Mouse (Mus musculus): Measurements from ENCODE around the gene Gpn1. TPM values are rescaled to one million over a fixed set of nuclear protein-coding genes. Genes with fewer than 3 reads are reported as not detected.

The Gpn1 gene
- total and polyA plus RNA-seq, 3 experiments = 30.6 to 42.6 (median 37.3) TPM

DNA sequence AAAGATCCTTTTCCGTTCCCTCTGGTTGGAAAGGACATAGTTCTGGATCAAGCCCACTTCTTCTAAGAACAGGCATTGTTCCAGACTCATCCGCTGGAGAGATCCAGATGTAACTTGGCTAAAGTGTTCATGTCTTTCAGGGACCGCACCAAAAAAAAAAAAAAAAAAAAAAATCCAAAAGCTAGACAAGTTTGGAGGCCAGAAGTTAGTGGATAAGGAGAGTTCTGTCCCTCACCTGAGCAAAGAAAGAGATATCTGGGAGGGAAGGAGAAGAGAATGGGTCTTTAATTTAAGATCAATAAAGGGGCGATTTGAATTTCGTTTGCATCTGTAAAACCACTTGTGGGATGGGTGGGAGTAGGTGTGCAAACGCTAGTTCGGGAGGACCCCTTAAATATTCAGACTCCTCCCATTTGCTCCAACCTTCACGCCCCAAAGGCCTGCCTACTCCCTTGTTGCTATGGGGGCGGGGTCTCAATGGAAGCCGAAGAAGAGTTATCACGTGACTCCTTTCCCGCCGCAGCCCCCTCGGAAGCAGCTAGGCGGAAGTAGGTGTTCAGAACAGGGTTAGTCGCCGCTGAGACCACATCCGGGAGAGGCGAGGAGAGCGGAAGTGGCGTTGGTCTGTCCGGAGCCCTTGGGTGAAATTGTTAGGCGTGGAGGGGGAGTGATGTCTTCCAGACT lies 42.5 kb upstream of the Gpn1 start, which contains the start of gene Zfp512 (continued):
- 0 out of 2 replicates have a peak, but pooled peaks have one; percentile 15 for TF ChIP-seq UBTF (IDR thresholded peaks at IDR 0.05; ENCODE audit: low read depth, low read length)
- peak; percentile 97 for TF ChIP-seq USF1 (IDR thresholded peaks at IDR 0.05; ENCODE audit: low read depth, low read length)
- peak; percentile 64; the same call in 1 of the 2 replicates for TF ChIP-seq CHD2 (IDR thresholded peaks at IDR 0.05; ENCODE audit: low read length)
- TF ChIP-seq CHD1 (IDR thresholded peaks at IDR 0.05; ENCODE audit: low read depth, low read length) = no peak
- TF ChIP-seq NELFE (IDR thresholded peaks at IDR 0.05; ENCODE audit: low read depth, low read length) = peak; percentile 79
- TF ChIP-seq IRF4 (IDR thresholded peaks at IDR 0.05; ENCODE audit: low read depth, low read length) = peak; percentile 76
- peak; percentile 71 for TF ChIP-seq MXI1 (IDR thresholded peaks at IDR 0.05; ENCODE audit: low read depth, low read length)
- TF ChIP-seq EP300 (IDR thresholded peaks at IDR 0.05; ENCODE audit: low read length) = no peak
- peak; percentile 95 for TF ChIP-seq TBP (conservative IDR thresholded peaks at IDR 0.05; ENCODE audit: low read depth, low read length)
- peak; percentile 97; the same call in 1 of the 2 replicates for TF ChIP-seq E2F4 (IDR thresholded peaks at IDR 0.05; ENCODE audit: insufficient replicate concordance, low read depth, low read length)
- peak; percentile 91 for TF ChIP-seq MAX (IDR thresholded peaks at IDR 0.05; ENCODE audit: low read length)

GRCm38 (mm10) chr5:31452562-31452878 lies 42.0 kb upstream of the Gpn1 start:
- Histone ChIP-seq H3K4me3 (replicated peaks in 1 of 3; ENCODE audit: low read depth in 2 of 3, low read length in 2 of 3, poor library complexity in 1 of 3) (peak overlapping the region; percentile 41 to 79 (median 53)), H3K27me3 (replicated peaks) (peaks cover 1% of the 10 kb centered on the region), H3K9me3 (replicated peaks; ENCODE audit: low read length) (no peaks in the 10 kb centered on the region), H3K9ac (ENCODE audit: insufficient read depth, low read depth) (peak overlapping the region; percentile 94), H3K27ac (ENCODE audit: insufficient read depth, low read depth) (no peak overlapping the region), H3K79me2 (replicated peaks; ENCODE audit: control insufficient read depth, extremely low read depth, insufficient read depth, poor library complexity, severe bottlenecking) (peaks cover 18% of the 10 kb centered on the region), H3K36me3 (replicated peaks in 1 of 2; ENCODE audit: control insufficient read depth in 1 of 2, insufficient read depth in 1 of 2, low read length in 1 of 2) (peaks cover 0 to 1% of the 10 kb centered on the region in 2 experiments), H3K4me2 (ENCODE audit: insufficient read depth, low read depth, poor library complexity, severe bottlenecking) (no peak overlapping the region), H3K4me1 (ENCODE audit: control insufficient read depth in 1 of 2, insufficient read depth in 2 of 2) (peaks cover 3 to 18% of the 10 kb centered on the region in 2 experiments; a peak in 2 of 4 replicates)
- no peak for TF ChIP-seq GABPA (IDR thresholded peaks at IDR 0.05; ENCODE audit: insufficient replicate concordance, low read depth, low read length)
- TF ChIP-seq ZMIZ1 (IDR thresholded peaks at IDR 0.05; ENCODE audit: low read depth, low read length) = no peak
- no peak for TF ChIP-seq NELFE (IDR thresholded peaks at IDR 0.05; ENCODE audit: low read depth, low read length)
- no peak for TF ChIP-seq UBTF (IDR thresholded peaks at IDR 0.05; ENCODE audit: low read depth, low read length)
- peak; percentile 86 for TF ChIP-seq ZNF384 (IDR thresholded peaks at IDR 0.05; ENCODE audit: low read depth, low read length)
- TF ChIP-seq IRF4 (IDR thresholded peaks at IDR 0.05; ENCODE audit: low read depth, low read length) = no peak
- no peak for TF ChIP-seq ZKSCAN1 (IDR thresholded peaks at IDR 0.05; ENCODE audit: borderline replicate concordance, low read depth, low read length)
- no peak for TF ChIP-seq E2F4 (IDR thresholded peaks at IDR 0.05; ENCODE audit: insufficient replicate concordance, low read depth, low read length)
- no peak for TF ChIP-seq MEF2A (IDR thresholded peaks at IDR 0.05; ENCODE audit: borderline replicate concordance, low read depth, low read length)
- TF ChIP-seq CHD1 (IDR thresholded peaks at IDR 0.05; ENCODE audit: low read depth, low read length) = 0 out of 2 replicates have a peak, but pooled peaks have one; percentile 84
- TF ChIP-seq JUN (IDR thresholded peaks at IDR 0.05; ENCODE audit: insufficient read depth, low read depth, low read length) = no peak
- no peak for TF ChIP-seq USF2 (conservative IDR thresholded peaks at IDR 0.05; ENCODE audit: low read depth, low read length)
- no peak for TF ChIP-seq USF1 (IDR thresholded peaks at IDR 0.05; ENCODE audit: low read depth, low read length)
- TF ChIP-seq EP300 (IDR thresholded peaks at IDR 0.05; ENCODE audit: low read length) = no peak
- TF ChIP-seq MXI1 (IDR thresholded peaks at IDR 0.05; ENCODE audit: low read depth, low read length) = 0 out of 2 replicates have a peak, but pooled peaks have one; percentile 52
- no peak for TF ChIP-seq BHLHE40 (IDR thresholded peaks at IDR 0.05; ENCODE audit: low read depth, low read length)
- no peak for TF ChIP-seq POLR2A (IDR thresholded peaks at IDR 0.05; ENCODE audit: low read depth, low read length)
- TF ChIP-seq ZC3H11A (IDR thresholded peaks at IDR 0.05; ENCODE audit: low read depth, low read length) = no peak
- TF ChIP-seq SIN3A (IDR thresholded peaks at IDR 0.05; ENCODE audit: low read length) = no peak; the same call in 1 of the 2 replicates
- no peak for TF ChIP-seq CTCF (conservative IDR thresholded peaks at IDR 0.05 in 1 of 2, IDR thresholded peaks at IDR 0.05 in 1 of 2; ENCODE audit: low read depth in 2 of 2, low read length in 2 of 2)
- no peak for TF ChIP-seq NRF1 (IDR thresholded peaks at IDR 0.05; ENCODE audit: low read depth, low read length)
- in situ Hi-C loops (cut with MboI; ENCODE audit: low pct_ligation_motif_present, low pct_unique_long_range_greater_than_20kb, low sequenced_read_pairs) (no loop called here), dilution Hi-C loops (cut with MboI; ENCODE audit: extremely low pct_ligation_motif_present, extremely low pct_unique_long_range_greater_than_20kb, low sequenced_read_pairs) (no loop called here)
- DNase-seq (ENCODE audit: extremely low read depth) = no peak

Measured in CH12.LX (cell line).